Mouse (Mus musculus) lung, embryonic 16.5 days (tissue): Measurements from ENCODE around the gene Cav1. TPM values are rescaled to one million over a fixed set of nuclear protein-coding genes. Genes with fewer than 3 reads are reported as not detected.

ENCODE experiments used
- ATAC-seq: fragments of 200-750 bp; cut with Nextera tagmentation; 2 replicates; pipeline ENCODE4 v1.8.0; 2017; ENCODE audit warnings: low read depth, mild to moderate bottlenecking, moderate library complexity
- H3K27ac ChIP-seq: fragments of 300-500 bp; sonication (generic); 2 replicates; pipeline ENCODE4 v1.5.1; 2014; ENCODE audit warnings: mild to moderate bottlenecking, control low read depth, low read length
- H3K27me3 ChIP-seq: fragments of 300-500 bp; sonication (generic); 2 replicates; pipeline ENCODE4 v1.6.1; 2014; ENCODE audit warnings: low read depth, low read length, mixed read lengths; ENCODE audit not compliant: control insufficient read depth, insufficient read depth
- H3K36me3 ChIP-seq: fragments of 300-500 bp; sonication (generic); 2 replicates; pipeline ENCODE4 v1.6.1; 2014; ENCODE audit warnings: low read length; ENCODE audit not compliant: control insufficient read depth, insufficient read depth
- H3K4me1 ChIP-seq: fragments of 300-500 bp; sonication (generic); replicated peaks from 2 replicates; pipeline ENCODE4 v1.6.1; 2014; ENCODE audit warnings: low read length, mixed read lengths; ENCODE audit not compliant: control insufficient read depth, insufficient read depth
- H3K4me2 ChIP-seq: fragments of 300-500 bp; sonication (generic); 2 replicates; pipeline ENCODE4 v1.6.1; 2014; ENCODE audit warnings: low read depth, low read length, control low read depth
- H3K4me3 ChIP-seq: fragments of 300-500 bp; sonication (generic); 2 replicates; pipeline ENCODE4 v1.5.1; 2014; ENCODE audit warnings: mild to moderate bottlenecking, low read length, control low read depth
- H3K9ac ChIP-seq: fragments of 300-500 bp; sonication (generic); 2 replicates; pipeline ENCODE4 v1.6.1; 2014; ENCODE audit warnings: low read length, control low read depth
- H3K9me3 ChIP-seq: fragments of 300-500 bp; sonication (generic); 2 replicates; pipeline ENCODE4 v1.6.1; 2016; ENCODE audit warnings: low read length; ENCODE audit not compliant: control insufficient read depth
- WGBS: fragments of 180-500 bp; shearing (Covaris S2); extraction: QIAGEN DNeasy Blood & Tissue Kit; methylation state at CpG from one replicate; pipeline ENCODE4 v1.1.7; 2014; 5-methylcytosine and 5-hydroxymethylcytosine counted together
- polyA plus RNA-seq: library from polyadenylated mRNA; unstranded; fragments of >200 nt; fragmentation: Nextera tagmentation; extraction: Ambion mirVana; gene quantifications from 2 replicates; pipeline ENCODE4 v1.2.1, GENCODE M21; 2015

Gene Cav1
- polyA plus RNA-seq, 1 experiment from 2014 or later, result 664 TPM

DNA sequence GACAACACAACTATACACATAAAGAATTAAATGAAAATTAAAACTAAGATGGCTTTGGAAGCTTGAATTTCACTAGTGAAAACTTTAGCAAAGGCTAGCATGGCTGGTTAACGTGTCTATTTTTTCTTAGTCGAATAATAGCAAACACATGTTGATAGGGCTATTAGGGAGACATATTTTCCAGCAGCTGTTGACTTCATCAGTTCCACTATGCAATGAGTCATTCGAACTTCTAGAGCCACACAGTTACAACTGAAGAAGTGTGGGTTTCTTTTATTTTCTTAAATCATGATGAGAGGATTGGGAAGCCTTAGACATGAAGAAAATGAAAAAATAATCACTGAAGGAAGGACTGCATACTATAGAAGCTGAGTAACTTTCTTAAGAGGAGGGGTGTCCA lies 41.9 kb downstream of the Cav1 start:
- WGBS, result 83% methylated on average over 3 of the region's 3 CpGs
- H3K4me3 ChIP-seq, result no peak overlapping the region
- no peaks in the 10 kb centered on the region for H3K27me3 ChIP-seq
- no peak overlapping the region for H3K9ac ChIP-seq
- no peaks in the 10 kb centered on the region for H3K9me3 ChIP-seq
- no peak overlapping the region for H3K4me2 ChIP-seq
- H3K27ac ChIP-seq, result no peak overlapping the region
- no peaks in the 10 kb centered on the region for H3K36me3 ChIP-seq
- no peaks in the 10 kb centered on the region for H3K4me1 ChIP-seq
- ATAC-seq, result no peak

DNA sequence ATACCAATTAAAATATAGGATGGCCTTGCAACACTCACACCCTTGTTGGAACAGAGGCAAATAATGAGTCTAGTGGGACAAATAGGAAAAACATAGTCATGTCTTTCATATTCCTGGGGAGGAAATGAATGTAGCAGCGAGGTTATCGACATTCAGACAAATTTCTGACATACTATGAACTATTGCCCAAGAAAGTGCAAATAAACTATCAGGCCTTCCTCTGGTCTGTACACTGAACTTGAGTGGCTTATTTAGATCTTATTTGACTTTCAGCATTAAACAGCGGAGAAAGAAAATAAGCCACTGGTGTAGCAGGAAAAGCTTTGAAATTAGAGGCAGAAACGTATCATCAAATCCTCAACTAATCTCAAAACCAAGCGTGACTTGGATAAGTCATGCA lies 44.7 kb downstream of the Cav1 start:
- no peak overlapping the region for H3K27ac ChIP-seq
- WGBS, result 78% methylated on average over 5 of the region's 5 CpGs

DNA sequence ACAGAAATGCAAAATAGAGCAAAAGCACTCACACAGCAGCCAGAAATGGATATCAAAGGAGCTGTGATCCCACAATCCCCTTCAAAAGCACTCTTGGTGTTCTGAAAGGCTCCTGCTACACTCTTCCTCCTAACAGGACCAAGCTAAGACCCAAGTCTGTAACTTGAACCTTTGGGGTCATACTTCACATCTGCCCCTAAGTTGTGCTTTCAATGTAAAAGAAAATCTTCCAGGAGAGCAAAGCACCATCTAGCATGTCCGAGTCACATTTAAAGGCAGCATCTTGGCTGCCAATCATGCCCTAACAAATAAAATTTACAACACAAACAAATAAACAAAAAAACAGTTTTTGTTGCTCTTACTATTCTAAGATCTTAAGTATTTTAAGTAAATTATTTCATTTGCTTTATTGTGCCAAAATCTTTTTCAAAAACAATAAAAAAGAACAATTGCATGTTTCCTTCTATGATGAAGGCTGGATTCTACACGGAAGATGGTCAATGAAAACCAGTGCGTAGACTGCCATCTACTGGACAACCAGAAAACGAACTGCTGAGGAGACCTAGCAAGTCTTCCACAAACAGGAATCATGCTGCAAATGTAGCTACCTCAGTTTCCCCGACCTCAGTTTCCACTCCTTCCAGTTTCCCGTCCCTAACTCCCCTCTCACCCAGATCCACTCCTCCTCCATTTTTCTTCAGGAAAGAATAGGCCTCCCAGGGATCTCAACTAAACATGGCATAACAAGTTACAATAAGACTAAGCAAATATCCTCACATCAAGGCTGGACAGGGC lies 53.0 kb downstream of the Cav1 start:
- Histone ChIP-seq H3K27ac (no peak overlapping the region), H3K4me2 (no peak overlapping the region), H3K36me3 (no peaks in the 10 kb centered on the region), H3K4me1 (no peaks in the 10 kb centered on the region), H3K9me3 (no peaks in the 10 kb centered on the region), H3K9ac (no peak overlapping the region), H3K27me3 (no peaks in the 10 kb centered on the region; the same call in 1 of the 2 replicates), H3K4me3 (no peak overlapping the region)
- ATAC-seq, result no peak
- WGBS, result 15% methylated on average over 6 of the region's 6 CpGs

More for the DNA sequence above, 44.7 kb downstream of the Cav1 start:
- no peaks in the 10 kb centered on the region for H3K9me3 ChIP-seq
- 0 out of 2 replicates have a peak, but pooled peaks cover 2% of the 10 kb centered on the region for H3K4me1 ChIP-seq
- H3K4me3 ChIP-seq, result no peak overlapping the region
- H3K4me2 ChIP-seq, result no peak overlapping the region
- ATAC-seq, result no peak
- H3K27me3 ChIP-seq, result no peaks in the 10 kb centered on the region
- H3K36me3 ChIP-seq, result no peaks in the 10 kb centered on the region
- H3K9ac ChIP-seq, result no peak overlapping the region

DNA sequence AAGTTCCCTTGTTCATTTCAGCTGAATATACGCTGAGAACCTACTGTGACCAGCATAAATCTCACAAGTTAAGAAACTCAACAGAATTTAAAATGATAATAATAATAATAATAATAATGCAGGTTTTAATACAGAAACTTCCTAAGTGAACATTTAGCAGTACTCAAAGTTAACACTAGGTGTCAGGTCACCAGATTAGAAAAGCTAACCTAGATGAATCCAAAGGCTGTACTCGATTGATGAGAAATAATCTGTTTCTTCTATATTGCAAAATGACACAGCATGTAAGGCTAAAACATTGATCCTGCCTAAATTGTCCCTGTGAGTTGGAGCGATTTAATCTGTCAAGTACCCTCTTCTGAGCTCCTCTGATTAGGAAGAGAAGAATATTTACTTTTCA lies 56.6 kb downstream of the Cav1 start:
- Histone ChIP-seq H3K9me3 (no peaks in the 10 kb centered on the region), H3K9ac (no peak overlapping the region), H3K4me2 (no peak overlapping the region), H3K27me3 (no peaks in the 10 kb centered on the region; the same call in 1 of the 2 replicates), H3K4me1 (no peaks in the 10 kb centered on the region), H3K27ac (no peak overlapping the region), H3K36me3 (no peaks in the 10 kb centered on the region), H3K4me3 (no peak overlapping the region)
- 39% methylated on average over 3 of the region's 3 CpGs for WGBS
- ATAC-seq, result no peak

DNA sequence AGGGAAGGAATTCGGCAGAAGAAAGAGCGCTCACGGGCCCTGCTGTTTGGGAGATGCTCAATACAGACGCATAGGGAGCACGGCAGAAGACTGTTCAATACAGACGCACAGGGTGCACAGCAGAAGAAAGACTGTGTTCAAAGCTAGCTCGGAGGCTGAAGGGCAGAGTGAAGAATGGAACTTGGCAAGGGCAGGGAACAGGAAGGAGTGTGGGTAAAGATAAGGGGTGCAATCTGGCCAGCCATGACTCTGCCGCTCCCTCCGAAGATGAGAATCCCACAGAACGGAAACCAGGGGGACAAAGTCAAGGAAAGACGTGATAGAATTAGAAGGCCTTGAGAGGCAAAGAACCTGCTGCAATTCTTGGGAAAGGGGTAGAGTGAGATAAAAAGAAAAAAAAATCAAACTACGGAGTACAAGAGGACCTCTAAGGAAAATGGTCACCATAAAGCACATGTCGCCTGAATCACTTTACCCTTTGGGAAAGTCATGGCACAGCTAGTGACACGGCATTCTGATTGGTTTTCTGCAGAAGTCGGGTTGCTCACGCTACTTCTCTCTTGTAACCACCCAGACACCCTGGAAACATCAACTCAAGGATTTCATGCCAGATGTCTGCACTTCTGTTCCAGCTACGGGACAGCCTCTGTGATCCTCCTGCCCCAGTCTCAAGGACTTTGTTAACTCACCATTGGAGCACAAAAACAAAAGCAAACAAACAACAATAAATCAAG lies 57.5 kb downstream of the Cav1 start:
- H3K4me3 ChIP-seq, result no peak overlapping the region
- H3K27me3 ChIP-seq, result no peaks in the 10 kb centered on the region; the same call in 1 of the 2 replicates
- 78% methylated on average over 17 of the region's 17 CpGs for WGBS
- H3K36me3 ChIP-seq, result no peaks in the 10 kb centered on the region
- no peaks in the 10 kb centered on the region for H3K9me3 ChIP-seq
- H3K4me2 ChIP-seq, result no peak overlapping the region
- no peaks in the 10 kb centered on the region for H3K4me1 ChIP-seq
- no peak for ATAC-seq
- no peak overlapping the region for H3K9ac ChIP-seq
- no peak overlapping the region for H3K27ac ChIP-seq

DNA sequence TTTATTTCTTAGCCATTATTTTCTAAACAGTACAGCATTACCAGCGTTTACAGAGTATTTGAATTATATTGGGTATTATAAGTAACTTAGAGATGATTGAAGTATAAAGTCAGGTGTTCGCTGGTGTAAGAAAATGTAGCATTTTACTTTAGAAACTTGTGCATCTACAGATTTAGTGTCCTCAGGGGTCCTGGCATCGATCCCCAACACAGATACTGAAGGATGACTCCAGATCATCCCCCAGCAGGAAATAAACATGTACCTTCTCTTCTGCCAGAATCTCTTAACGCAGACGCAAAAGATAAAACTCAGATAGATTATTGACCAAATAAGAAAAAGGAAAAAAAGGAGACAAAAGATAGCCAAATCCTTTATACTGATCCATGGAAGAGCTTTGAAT lies 68.2 kb downstream of the Cav1 start:
- no peak for ATAC-seq
- Histone ChIP-seq H3K4me1 (no peaks in the 10 kb centered on the region), H3K27ac (no peak overlapping the region), H3K4me3 (no peak overlapping the region), H3K9me3 (no peaks in the 10 kb centered on the region), H3K36me3 (no peaks in the 10 kb centered on the region), H3K4me2 (no peak overlapping the region), H3K9ac (no peak overlapping the region), H3K27me3 (no peaks in the 10 kb centered on the region)
- 84% methylated on average over 5 of the region's 5 CpGs for WGBS

DNA sequence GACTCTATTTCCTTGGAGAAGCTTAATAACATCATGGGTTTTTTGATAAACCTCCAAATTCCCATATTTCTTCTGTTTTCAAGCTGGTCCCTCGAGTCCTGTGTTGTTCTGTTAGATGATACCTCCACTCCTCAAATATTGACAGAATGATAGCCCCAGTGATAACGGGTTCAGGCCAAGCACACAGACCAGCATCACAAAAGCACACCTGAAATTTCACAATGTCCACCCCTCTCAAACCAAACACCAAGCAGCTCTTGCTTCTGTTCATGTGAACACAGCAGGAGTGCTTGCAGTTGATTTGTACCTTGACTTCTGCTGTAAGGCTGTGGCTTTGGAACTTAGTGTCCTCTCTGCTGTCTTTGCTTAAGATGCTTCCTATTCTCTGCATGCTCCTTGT lies 71.2 kb downstream of the Cav1 start:
- H3K4me3 ChIP-seq, result no peak overlapping the region
- 43% methylated on average over 2 of the region's 2 CpGs for WGBS
- no peak overlapping the region for H3K4me2 ChIP-seq
- no peak overlapping the region for H3K9ac ChIP-seq
- H3K4me1 ChIP-seq, result no peaks in the 10 kb centered on the region
- no peak overlapping the region for H3K27ac ChIP-seq
- no peaks in the 10 kb centered on the region for H3K9me3 ChIP-seq
- H3K27me3 ChIP-seq, result no peaks in the 10 kb centered on the region
- no peak for ATAC-seq
- H3K36me3 ChIP-seq, result no peaks in the 10 kb centered on the region

DNA sequence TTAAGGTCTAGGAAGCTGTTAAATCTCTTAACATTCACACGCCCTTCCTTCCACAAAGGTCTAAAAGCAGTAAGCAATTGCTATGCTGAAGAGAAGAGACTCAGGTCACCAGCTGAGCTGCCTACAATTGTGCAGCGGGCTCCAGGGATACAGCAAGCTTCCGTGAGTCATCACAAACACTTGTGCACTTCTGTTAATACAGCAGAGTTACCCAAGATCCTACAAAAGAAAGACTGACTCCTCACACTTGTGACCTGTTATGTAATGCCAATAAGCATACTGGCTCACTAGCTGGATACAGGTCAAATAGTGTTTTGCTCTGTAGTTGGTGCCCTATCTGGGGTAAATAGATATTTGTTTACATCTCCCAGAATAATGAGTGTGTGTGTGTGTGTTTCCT lies 74.0 kb downstream of the Cav1 start:
- no peak for ATAC-seq
- no peaks in the 10 kb centered on the region for H3K36me3 ChIP-seq
- no peaks in the 10 kb centered on the region for H3K9me3 ChIP-seq
- H3K4me2 ChIP-seq, result no peak overlapping the region
- H3K27ac ChIP-seq, result no peak overlapping the region
- 69% methylated on average over 3 of the region's 3 CpGs for WGBS
- no peak overlapping the region for H3K4me3 ChIP-seq
- H3K4me1 ChIP-seq, result no peaks in the 10 kb centered on the region
- no peaks in the 10 kb centered on the region for H3K27me3 ChIP-seq
- no peak overlapping the region for H3K9ac ChIP-seq

DNA sequence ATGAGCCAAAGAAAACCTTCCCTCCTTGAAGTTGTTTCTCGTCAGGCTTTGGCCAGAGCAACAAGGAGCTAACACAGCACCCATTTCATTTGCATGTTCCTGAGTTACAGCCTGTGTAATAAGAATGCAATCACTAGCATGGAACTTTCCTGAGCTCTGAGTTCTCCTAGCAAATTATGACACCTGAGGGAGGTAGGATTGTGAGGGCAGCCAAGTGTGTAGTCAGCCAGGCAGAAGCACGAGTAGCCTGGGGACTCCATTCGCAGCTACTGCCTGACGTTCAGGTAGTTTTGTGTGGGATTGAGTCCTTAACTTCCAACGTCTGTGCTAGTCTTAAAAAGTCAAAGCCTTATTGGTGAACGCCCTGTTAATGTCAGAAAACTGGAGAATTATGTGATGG lies 75.6 kb downstream of the Cav1 start:
- no peaks in the 10 kb centered on the region for H3K9me3 ChIP-seq
- no peak overlapping the region for H3K4me3 ChIP-seq
- no peaks in the 10 kb centered on the region for H3K27me3 ChIP-seq
- no peaks in the 10 kb centered on the region for H3K36me3 ChIP-seq
- no peaks in the 10 kb centered on the region for H3K4me1 ChIP-seq
- H3K9ac ChIP-seq, result no peak overlapping the region
- ATAC-seq, result no peak
- WGBS, result 80% methylated on average over 6 of the region's 6 CpGs
- H3K27ac ChIP-seq, result no peak overlapping the region
- no peak overlapping the region for H3K4me2 ChIP-seq
